Mouse (Mus musculus): ENCODE data around the gene Rpl18a. TPM values are rescaled to one million over a fixed set of nuclear protein-coding genes. Genes with fewer than 3 reads are reported as not detected.
A peak's percentile ranks its signal among the peaks of the same experiment; 100 is the strongest.

The Rpl18a gene
- 3,876 and 4,144 TPM in 2 replicates for polyA plus RNA-seq (2014; fragmentation: Nextera tagmentation; extraction: Ambion mirVana)

DNA sequence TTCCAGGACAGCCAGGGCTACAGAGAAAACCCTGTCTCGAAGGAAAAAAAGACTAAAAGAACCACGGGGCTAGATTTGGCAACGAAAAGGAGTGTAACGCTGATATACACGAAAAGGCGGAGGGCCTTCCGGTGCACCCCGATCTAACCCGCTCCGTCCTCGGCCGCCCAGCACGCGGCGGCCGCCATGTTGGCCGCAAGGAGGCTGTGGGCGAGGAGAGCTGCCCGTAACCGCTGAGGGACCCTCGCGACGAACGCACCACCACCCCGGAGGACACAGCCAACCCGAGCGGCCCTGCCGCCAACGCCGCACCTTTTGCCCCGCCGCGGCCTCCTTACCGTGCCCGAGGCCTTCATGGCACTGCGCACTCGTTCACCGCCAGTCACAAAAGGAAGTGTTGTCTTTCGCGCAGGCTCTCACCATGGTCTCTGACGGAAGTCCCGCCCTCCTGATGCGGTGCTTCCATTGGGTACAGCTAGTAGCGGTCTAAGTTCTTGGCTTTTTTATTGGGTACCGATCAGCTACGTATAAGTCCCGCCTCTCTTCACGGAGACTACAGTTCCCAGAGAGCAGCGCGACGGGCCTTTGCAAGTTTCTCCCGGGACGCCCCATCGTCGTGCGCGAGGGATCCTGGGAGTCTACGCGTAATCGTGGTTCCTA, at the start of gene Rpl18a:
Gene Rpl18a (minus strand): TSS at position 392 of the 660 bp plus-strand sequence.
- Histone ChIP-seq H3K4me2 (peak within 1 kb of the TSS; percentile 98), H3K4me3 (ENCODE audit: low read depth, low read length) (peak within 1 kb of the TSS; percentile 86), H3K9me3 (ENCODE audit: control insufficient read depth, low read length) (no peaks in the 10 kb centered on the region), H3K4me1 (replicated peaks; ENCODE audit: control insufficient read depth, insufficient read depth, low read length) (peaks cover 13% of the 10 kb centered on the region), H3K9ac (ENCODE audit: low read depth, low read length) (peak within 1 kb of the TSS; percentile 98), H3K27me3 (replicated peaks; ENCODE audit: control insufficient read depth, insufficient read depth, low read length) (peaks cover 14% of the 10 kb centered on the region), H3K27ac (ENCODE audit: low read depth, low read length) (peak within 1 kb of the TSS; percentile 91), H3K36me3 (ENCODE audit: control insufficient read depth, insufficient read depth, low read length) (peaks cover 18% of the 10 kb centered on the region)
- WGBS = under 1% methylated on average over 60 of the region's 60 CpGs
- DNase-seq (ENCODE audit: low spot score) (peak; percentile 92), ATAC-seq (replicated peaks; ENCODE audit: low FRiP score) (peak; percentile 94)

- no peak overlapping the region for H3K4me2 ChIP-seq
- H3K4me1 ChIP-seq (replicated peaks; ENCODE audit: control insufficient read depth, insufficient read depth, low read length) = no peaks in the 10 kb centered on the region
- WGBS = 37% methylated on average over 1 of the region's 1 CpGs
- DNase-seq (ENCODE audit: low spot score) (no peak), ATAC-seq (replicated peaks; ENCODE audit: low FRiP score) (no peak)
- H3K9ac ChIP-seq (ENCODE audit: low read depth, low read length) = no peak overlapping the region
- H3K4me3 ChIP-seq (ENCODE audit: low read depth, low read length) = no peak overlapping the region
- no peaks in the 10 kb centered on the region for H3K36me3 ChIP-seq (ENCODE audit: control insufficient read depth, insufficient read depth, low read length)
- H3K27me3 ChIP-seq (replicated peaks; ENCODE audit: control insufficient read depth, insufficient read depth, low read length) = no peaks in the 10 kb centered on the region
- H3K27ac ChIP-seq (ENCODE audit: low read depth, low read length) = no peak overlapping the region
- H3K9me3 ChIP-seq (ENCODE audit: control insufficient read depth, low read length) = no peaks in the 10 kb centered on the region
Measured at GRCm38 (mm10) chr8:70943187-70943586, 46.0 kb upstream of the Rpl18a start.

DNA sequence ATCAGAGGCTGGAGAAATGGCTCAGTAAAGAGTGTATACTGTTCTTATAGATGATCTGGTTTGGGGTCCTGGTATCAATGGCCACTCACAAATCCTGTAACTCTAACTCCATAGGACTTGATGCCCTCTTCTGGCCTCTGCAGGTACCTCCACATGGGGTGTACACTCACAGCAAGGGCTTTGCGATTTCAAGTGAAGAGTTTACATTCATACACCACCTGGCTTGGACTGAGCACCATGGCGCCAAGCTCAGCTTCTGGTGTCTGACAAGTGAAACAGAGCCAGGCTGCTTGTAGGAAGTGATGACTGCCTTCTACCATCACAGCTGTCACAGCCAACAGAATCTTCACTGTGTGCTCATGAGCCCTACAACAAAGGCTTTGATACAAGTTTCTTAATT, 44.3 kb upstream of the Rpl18a start:
- no peaks in the 10 kb centered on the region for H3K27me3 ChIP-seq (replicated peaks; ENCODE audit: control insufficient read depth, insufficient read depth, low read length)
- 55% methylated on average over 2 of the region's 2 CpGs for WGBS
- H3K4me2 ChIP-seq = no peak overlapping the region
- DNase-seq (ENCODE audit: low spot score) (no peak), ATAC-seq (replicated peaks; ENCODE audit: low FRiP score) (no peak)
- no peak overlapping the region for H3K4me3 ChIP-seq (ENCODE audit: low read depth, low read length)
- no peak overlapping the region for H3K27ac ChIP-seq (ENCODE audit: low read depth, low read length)
- H3K9me3 ChIP-seq (ENCODE audit: control insufficient read depth, low read length) = no peaks in the 10 kb centered on the region
- no peaks in the 10 kb centered on the region for H3K4me1 ChIP-seq (replicated peaks; ENCODE audit: control insufficient read depth, insufficient read depth, low read length)
- H3K36me3 ChIP-seq (ENCODE audit: control insufficient read depth, insufficient read depth, low read length) = no peaks in the 10 kb centered on the region
- no peak overlapping the region for H3K9ac ChIP-seq (ENCODE audit: low read depth, low read length)

- Histone ChIP-seq H3K36me3 (ENCODE audit: control insufficient read depth, insufficient read depth, low read length) (no peaks in the 10 kb centered on the region), H3K4me1 (replicated peaks; ENCODE audit: control insufficient read depth, insufficient read depth, low read length) (no peaks in the 10 kb centered on the region), H3K4me2 (no peak overlapping the region), H3K9ac (ENCODE audit: low read depth, low read length) (no peak overlapping the region), H3K27ac (ENCODE audit: low read depth, low read length) (no peak overlapping the region), H3K9me3 (ENCODE audit: control insufficient read depth, low read length) (no peaks in the 10 kb centered on the region), H3K4me3 (ENCODE audit: low read depth, low read length) (no peak overlapping the region), H3K27me3 (replicated peaks; ENCODE audit: control insufficient read depth, insufficient read depth, low read length) (no peaks in the 10 kb centered on the region)
- ATAC-seq (replicated peaks; ENCODE audit: low FRiP score) (no peak), DNase-seq (ENCODE audit: low spot score) (peak; percentile 18)
- 85% methylated on average over 6 of the region's 6 CpGs for WGBS
Measured at GRCm38 (mm10) chr8:70937200-70937599, 40.0 kb upstream of the Rpl18a start.

- H3K4me2 ChIP-seq = no peak overlapping the region
- H3K27me3 ChIP-seq (replicated peaks; ENCODE audit: control insufficient read depth, insufficient read depth, low read length) = no peaks in the 10 kb centered on the region
- no peak overlapping the region for H3K4me3 ChIP-seq (ENCODE audit: low read depth, low read length)
- no peaks in the 10 kb centered on the region for H3K36me3 ChIP-seq (ENCODE audit: control insufficient read depth, insufficient read depth, low read length)
- no peaks in the 10 kb centered on the region for H3K9me3 ChIP-seq (ENCODE audit: control insufficient read depth, low read length)
- H3K4me1 ChIP-seq (replicated peaks; ENCODE audit: control insufficient read depth, insufficient read depth, low read length) = no peaks in the 10 kb centered on the region
- H3K9ac ChIP-seq (ENCODE audit: low read depth, low read length) = no peak overlapping the region
- H3K27ac ChIP-seq (ENCODE audit: low read depth, low read length) = no peak overlapping the region
- no peak for ATAC-seq (replicated peaks; ENCODE audit: low FRiP score)
- DNase-seq (ENCODE audit: low spot score) = no peak
- WGBS = 60% methylated on average over 7 of the region's 7 CpGs
Measured at GRCm38 (mm10) chr8:70934786-70935185, 37.6 kb upstream of the Rpl18a start.

DNA sequence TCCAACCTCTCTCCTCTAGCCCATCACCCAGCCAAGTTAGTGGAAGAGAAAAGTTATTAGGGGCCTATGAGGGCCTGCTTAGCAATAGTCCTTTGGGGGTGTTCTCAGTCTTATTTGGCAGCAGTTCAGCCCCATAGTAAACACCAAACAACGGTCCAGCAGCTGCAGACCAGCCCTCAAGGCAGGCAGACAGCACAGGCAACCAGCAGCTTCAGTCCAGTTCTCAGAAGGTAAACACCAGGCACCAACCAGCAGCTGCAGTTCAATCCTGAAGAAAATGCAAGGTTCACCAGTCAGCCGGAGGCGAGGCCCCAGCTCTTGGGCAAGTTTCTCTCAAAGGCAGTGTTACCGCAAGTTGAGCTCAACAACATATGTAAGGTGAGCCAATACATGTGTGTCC, 35.8 kb upstream of the Rpl18a start:
- Histone ChIP-seq H3K27ac (ENCODE audit: low read depth, low read length) (no peak overlapping the region), H3K9me3 (ENCODE audit: control insufficient read depth, low read length) (no peaks in the 10 kb centered on the region), H3K4me2 (no peak overlapping the region), H3K9ac (ENCODE audit: low read depth, low read length) (no peak overlapping the region), H3K4me1 (replicated peaks; ENCODE audit: control insufficient read depth, insufficient read depth, low read length) (no peaks in the 10 kb centered on the region), H3K4me3 (ENCODE audit: low read depth, low read length) (no peak overlapping the region), H3K36me3 (ENCODE audit: control insufficient read depth, insufficient read depth, low read length) (no peaks in the 10 kb centered on the region), H3K27me3 (replicated peaks; ENCODE audit: control insufficient read depth, insufficient read depth, low read length) (no peaks in the 10 kb centered on the region)
- 91% methylated on average over 4 of the region's 4 CpGs for WGBS
- DNase-seq (ENCODE audit: low spot score) (no peak), ATAC-seq (replicated peaks; ENCODE audit: low FRiP score) (no peak)

- Histone ChIP-seq H3K9me3 (ENCODE audit: control insufficient read depth, low read length) (no peaks in the 10 kb centered on the region), H3K9ac (ENCODE audit: low read depth, low read length) (no peak overlapping the region), H3K4me1 (replicated peaks; ENCODE audit: control insufficient read depth, insufficient read depth, low read length) (no peaks in the 10 kb centered on the region), H3K4me2 (no peak overlapping the region), H3K4me3 (ENCODE audit: low read depth, low read length) (no peak overlapping the region), H3K36me3 (ENCODE audit: control insufficient read depth, insufficient read depth, low read length) (no peaks in the 10 kb centered on the region), H3K27me3 (replicated peaks; ENCODE audit: control insufficient read depth, insufficient read depth, low read length) (no peaks in the 10 kb centered on the region), H3K27ac (ENCODE audit: low read depth, low read length) (no peak overlapping the region)
- WGBS = 90% methylated on average over 11 of the region's 11 CpGs
- ATAC-seq (replicated peaks; ENCODE audit: low FRiP score) = no peak
- DNase-seq (ENCODE audit: low spot score) = no peak
Measured at GRCm38 (mm10) chr8:70931731-70932130, 34.5 kb upstream of the Rpl18a start.

DNA sequence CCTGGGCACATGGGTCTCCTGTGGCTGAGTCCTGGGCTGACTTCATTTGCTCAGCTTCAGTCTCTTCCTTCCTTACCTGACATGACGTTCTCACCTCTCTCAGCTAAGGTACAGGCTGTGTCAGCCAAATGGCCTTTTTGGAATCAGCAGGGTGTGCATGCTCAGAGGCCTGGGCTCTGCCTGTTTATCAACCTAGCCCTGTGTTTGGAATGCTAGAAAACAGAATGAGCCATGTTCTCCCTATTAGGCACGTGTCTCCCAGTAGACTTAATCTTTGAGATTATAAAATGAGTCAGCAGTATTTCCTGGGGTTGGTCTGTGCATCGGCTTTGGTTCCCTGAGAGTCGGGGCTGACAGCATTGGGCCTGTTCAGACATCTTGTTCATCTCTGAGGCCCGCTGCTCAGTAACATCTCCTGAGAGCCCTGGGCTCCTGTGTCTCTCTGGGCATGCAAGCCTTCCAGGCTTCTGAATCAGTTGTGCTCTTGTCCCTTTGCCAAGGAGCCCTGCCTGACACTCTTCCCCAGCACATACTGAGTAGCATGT, 31.6 kb upstream of the Rpl18a start:
- no peaks in the 10 kb centered on the region for H3K4me1 ChIP-seq (replicated peaks; ENCODE audit: control insufficient read depth, insufficient read depth, low read length)
- H3K4me3 ChIP-seq (ENCODE audit: low read depth, low read length) = no peak overlapping the region
- no peak for ATAC-seq (replicated peaks; ENCODE audit: low FRiP score)
- H3K27me3 ChIP-seq (replicated peaks; ENCODE audit: control insufficient read depth, insufficient read depth, low read length) = no peaks in the 10 kb centered on the region
- no peak for DNase-seq (ENCODE audit: low spot score)
- H3K9me3 ChIP-seq (ENCODE audit: control insufficient read depth, low read length) = no peaks in the 10 kb centered on the region
- H3K9ac ChIP-seq (ENCODE audit: low read depth, low read length) = no peak overlapping the region
- H3K36me3 ChIP-seq (ENCODE audit: control insufficient read depth, insufficient read depth, low read length) = no peaks in the 10 kb centered on the region
- no peak overlapping the region for H3K4me2 ChIP-seq
- H3K27ac ChIP-seq (ENCODE audit: low read depth, low read length) = no peak overlapping the region
- WGBS = 59% methylated on average over 5 of the region's 5 CpGs

- Histone ChIP-seq H3K36me3 (ENCODE audit: control insufficient read depth, insufficient read depth, low read length) (no peaks in the 10 kb centered on the region), H3K4me1 (replicated peaks; ENCODE audit: control insufficient read depth, insufficient read depth, low read length) (no peaks in the 10 kb centered on the region), H3K4me3 (ENCODE audit: low read depth, low read length) (no peak overlapping the region), H3K27ac (ENCODE audit: low read depth, low read length) (no peak overlapping the region), H3K4me2 (no peak overlapping the region), H3K27me3 (replicated peaks; ENCODE audit: control insufficient read depth, insufficient read depth, low read length) (no peaks in the 10 kb centered on the region), H3K9me3 (ENCODE audit: control insufficient read depth, low read length) (no peaks in the 10 kb centered on the region), H3K9ac (ENCODE audit: low read depth, low read length) (no peak overlapping the region)
- 86% methylated on average over 3 of the region's 3 CpGs for WGBS
- no peak for DNase-seq (ENCODE audit: low spot score)
- no peak for ATAC-seq (replicated peaks; ENCODE audit: low FRiP score)
Measured at GRCm38 (mm10) chr8:70928096-70928495, 30.9 kb upstream of the Rpl18a start.

Measured in liver, embryonic 11.5 days (tissue).